Mouse (Mus musculus): ENCODE measurements around the gene Ctxn2.
"Not testable (repeated sequence)": the region's sequence is repeated elsewhere in the genome, so short reads cannot be mapped to it uniquely, and the experiment has no call there.

The Ctxn2 gene

GRCm38 (mm10) chr2:125135903-125136811 lies at the start of gene Ctxn2:
TSS of gene Ctxn2 (plus strand) at chr2:125136692.
- peak; percentile 85 for DNase-seq

GRCm38 (mm10) chr2:125088757-125089156 lies 47.7 kb upstream of the Ctxn2 start:
- no peak for DNase-seq

- not testable (repeated sequence) for DNase-seq
Observed at GRCm38 (mm10) chr2:125092123-125092522, 44.4 kb upstream of the Ctxn2 start.

GRCm38 (mm10) chr2:125104491-125104890 lies 32.0 kb upstream of the Ctxn2 start:
- DNase-seq = not testable (repeated sequence)

GRCm38 (mm10) chr2:125106536-125106935 lies 30.0 kb upstream of the Ctxn2 start:
- not testable (repeated sequence) for DNase-seq

- no peak for DNase-seq
Observed at GRCm38 (mm10) chr2:125119381-125120110, 16.9 kb upstream of the Ctxn2 start.

GRCm38 (mm10) chr2:125122288-125122623 lies 14.2 kb upstream of the Ctxn2 start:
- DNase-seq = peak; percentile 32

GRCm38 (mm10) chr2:125122624-125123476 lies 13.6 kb upstream of the Ctxn2 start:
- DNase-seq = peak; percentile 59

GRCm38 (mm10) chr2:125123477-125123852 lies 13.0 kb upstream of the Ctxn2 start, which contains the start of gene Myef2:
TSS of gene Myef2 (minus strand) at chr2:125123661.
- peak; percentile 92 for DNase-seq

GRCm38 (mm10) chr2:125125824-125126223 lies 10.7 kb upstream of the Ctxn2 start:
- no peak for DNase-seq

- DNase-seq = no peak
Observed at GRCm38 (mm10) chr2:125126792-125127191, 9.7 kb upstream of the Ctxn2 start.

GRCm38 (mm10) chr2:125134113-125134512 lies 2.4 kb upstream of the Ctxn2 start:
- DNase-seq = peak; percentile 43

- DNase-seq = no peak
Observed at GRCm38 (mm10) chr2:125136846-125137245, 354 bp downstream of the Ctxn2 start.

- DNase-seq = no peak
Observed at GRCm38 (mm10) chr2:125142336-125142735, 5.8 kb downstream of the Ctxn2 start.

- no peak for DNase-seq
Observed at GRCm38 (mm10) chr2:125152388-125152787, 15.9 kb downstream of the Ctxn2 start, which contains the start of gene Slc12a1. TSS of gene Slc12a1 (plus strand) at chr2:125152505.

- DNase-seq = no peak
Observed at GRCm38 (mm10) chr2:125154294-125154693, 17.8 kb downstream of the Ctxn2 start.

GRCm38 (mm10) chr2:125155504-125155903 lies 19.0 kb downstream of the Ctxn2 start:
- no peak for DNase-seq

GRCm38 (mm10) chr2:125162012-125162470 lies 25.5 kb downstream of the Ctxn2 start:
- DNase-seq = peak; percentile 47

GRCm38 (mm10) chr2:125178225-125178798 lies 41.8 kb downstream of the Ctxn2 start:
- DNase-seq = no peak

- no peak for DNase-seq
Observed at GRCm38 (mm10) chr2:125187904-125188303, 51.4 kb downstream of the Ctxn2 start.

- DNase-seq = peak; percentile 75
Observed at GRCm38 (mm10) chr2:125189197-125189596, 52.7 kb downstream of the Ctxn2 start.

GRCm38 (mm10) chr2:125192905-125193304 lies 56.4 kb downstream of the Ctxn2 start:
- DNase-seq = no peak

Measured in retina, postnatal 1 day (tissue).